Mouse (Mus musculus) liver, embryonic 14.5 days (tissue): ENCODE data around the gene Zfp536. TPM values are rescaled to one million over a fixed set of nuclear protein-coding genes. Genes with fewer than 3 reads are reported as not detected.
A peak's percentile ranks its signal among the peaks of the same experiment; 100 is the strongest.

Experiments used
- ATAC-seq: fragments of 200-750 bp; cut with Nextera tagmentation; 2 replicates; pipeline ENCODE4 v1.8.0; 2017; ENCODE audit warnings: moderate number of reproducible peaks, mild to moderate bottlenecking, moderate library complexity; ENCODE audit not compliant: insufficient read depth
- DNase-seq, 3 experiments: peaks; one replicate each; pipeline ENCODE4 v3.0.0-alpha.2; 2012 to 2013; ENCODE audit warnings: low read depth in 3 of 3, low spot score in 3 of 3
- H3K27ac ChIP-seq: fragments of 300-500 bp; sonication (generic); 2 replicates; pipeline ENCODE4 v1.5.1; 2014; ENCODE audit warnings: moderate library complexity, mild to moderate bottlenecking, control low read depth, inconsistent platforms
- H3K27me3 ChIP-seq: fragments of 300-500 bp; sonication (generic); 2 replicates; pipeline ENCODE4 v1.6.1; 2014; ENCODE audit warnings: mild to moderate bottlenecking, low read length, moderate library complexity; ENCODE audit not compliant: control insufficient read depth, insufficient read depth
- H3K36me3 ChIP-seq: fragments of 300-500 bp; sonication (generic); replicated peaks from 2 replicates; pipeline ENCODE4 v1.6.1; 2014; ENCODE audit warnings: low read depth; ENCODE audit not compliant: control insufficient read depth, insufficient read depth
- H3K4me1 ChIP-seq, 2 experiments: fragments of 200-500 bp in 1 of 2; fragments of 300-500 bp in 1 of 2; sonication (generic) in 1 of 2; replicated peaks; 2 replicates each; pipeline ENCODE4 v1.6.1; 2012 to 2014; ENCODE audit warnings: antibody characterized with exemption in 1 of 2, inconsistent platforms in 1 of 2, low read length in 1 of 2; ENCODE audit not compliant: control insufficient read depth in 2 of 2, insufficient read depth in 2 of 2
- H3K4me2 ChIP-seq: fragments of 300-500 bp; sonication (generic); 2 replicates; pipeline ENCODE4 v1.6.1; 2014; ENCODE audit warnings: low read depth, mild to moderate bottlenecking, control low read depth, moderate library complexity
- H3K4me3 ChIP-seq, 2 experiments: fragments of 200-500 bp in 1 of 2; fragments of 300-500 bp in 1 of 2; sonication (generic) in 1 of 2; 2 replicates each; pipeline ENCODE4 v1.5.1; 2012 to 2014; ENCODE audit warnings: low read depth in 2 of 2, low read length in 2 of 2, mild to moderate bottlenecking in 2 of 2, control low read depth in 1 of 2, inconsistent platforms in 1 of 2, moderate library complexity in 1 of 2; ENCODE audit not compliant: insufficient read depth in 1 of 2
- H3K9ac ChIP-seq: fragments of 300-500 bp; sonication (generic); replicated peaks from 2 replicates; pipeline ENCODE4 v1.6.1; 2014; ENCODE audit warnings: mild to moderate bottlenecking, control low read depth, moderate library complexity
- H3K9me3 ChIP-seq: fragments of 300-500 bp; sonication (generic); 2 replicates; pipeline ENCODE4 v1.6.1; 2016; ENCODE audit warnings: low read length, mixed read lengths; ENCODE audit not compliant: control insufficient read depth
- CTCF ChIP-seq: IDR thresholded peaks from 2 replicates; pipeline ENCODE4 v1.5.1; 2016; ENCODE audit warnings: antibody characterized with exemption, low read depth, control low read depth
- EP300 ChIP-seq: IDR thresholded peaks from 2 replicates; pipeline ENCODE4 v1.6.1; 2016; ENCODE audit warnings: antibody characterized with exemption, low read depth
- WGBS: fragments of 180-500 bp; shearing (Covaris S2); extraction: QIAGEN DNeasy Blood & Tissue Kit; methylation state at CpG from one replicate; pipeline ENCODE4 v1.1.7; 2014; ENCODE audit not compliant: insufficient replicate concordance; 5-methylcytosine and 5-hydroxymethylcytosine counted together
- polyA plus RNA-seq, 2 experiments: library from polyadenylated mRNA; depleted of rRNA in 1 of 2; stranded (reverse) in 1 of 2; unstranded in 1 of 2; fragments of >200 nt; fragmentation: Nextera tagmentation in 1 of 2; extraction: Ambion mirVana in 1 of 2; gene quantifications; 2 replicates each; pipeline versions ENCODE4 v1.2.1 to v1.2.3; 2012 to 2014

The Zfp536 gene
- polyA plus RNA-seq, 2 experiments, result not detected

DNA sequence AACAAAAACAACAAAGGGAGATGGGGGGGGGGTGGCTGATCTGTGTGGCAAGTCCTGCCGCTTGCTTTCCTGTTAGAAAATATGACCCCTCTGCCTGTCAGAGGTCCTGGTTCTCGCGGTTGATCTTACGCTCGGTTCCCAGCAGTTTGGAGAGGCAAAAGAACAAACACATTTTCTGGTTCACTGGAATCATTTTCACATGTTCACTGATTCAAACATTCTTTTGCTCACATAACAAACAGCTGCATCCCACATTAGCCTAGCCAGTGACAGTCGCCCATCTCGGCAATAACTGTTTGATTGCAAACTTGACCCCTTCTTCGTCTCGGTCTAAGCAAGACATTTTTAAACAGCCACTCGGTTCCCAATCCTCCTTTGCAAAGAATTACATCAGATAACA is 208.8 kb downstream of the Zfp536 start:
- Histone ChIP-seq H3K9me3 (no peaks in the 10 kb centered on the region), H3K36me3 (no peaks in the 10 kb centered on the region), H3K4me1 (no peaks in the 10 kb centered on the region), H3K9ac (no peak overlapping the region), H3K4me2 (no peak overlapping the region), H3K27ac (no peak overlapping the region), H3K4me3 (no peak overlapping the region), H3K27me3 (no peaks in the 10 kb centered on the region)
- WGBS, result 47% methylated on average over 10 of the region's 10 CpGs
- ATAC-seq (no peak), DNase-seq (no peak)
- TF ChIP-seq CTCF (no peak), EP300 (no peak)

DNA sequence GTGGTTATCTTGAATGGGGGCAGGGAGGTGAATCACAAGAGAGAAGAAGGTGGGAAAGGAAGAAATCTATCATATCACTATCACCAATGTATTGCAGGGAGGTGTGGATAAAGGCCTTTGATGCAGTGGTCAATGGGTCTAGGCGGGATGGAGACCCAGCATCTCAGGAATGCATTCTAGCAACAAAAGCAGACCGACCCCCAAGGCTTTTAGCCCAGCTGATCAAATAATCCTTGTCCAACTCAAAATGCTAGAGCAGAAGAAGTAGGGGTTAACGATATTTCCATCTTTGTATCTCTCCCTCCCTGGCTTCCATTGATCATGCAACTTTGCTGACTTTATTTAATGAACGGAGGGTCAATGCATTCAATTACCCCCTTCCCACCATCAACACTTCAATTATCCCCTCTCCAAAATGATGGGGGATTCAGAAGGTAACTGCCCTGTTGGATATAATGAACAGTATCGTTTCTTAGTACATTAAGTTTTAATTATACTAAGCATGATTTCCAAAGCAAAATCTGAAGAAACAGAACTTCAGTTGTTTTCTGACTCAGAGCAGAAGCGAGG is 209.5 kb downstream of the Zfp536 start:
- ATAC-seq (no peak), DNase-seq (no peak)
- no peak overlapping the region for H3K4me2 ChIP-seq
- H3K36me3 ChIP-seq, result no peaks in the 10 kb centered on the region
- no peak overlapping the region for H3K4me3 ChIP-seq
- H3K9ac ChIP-seq, result no peak overlapping the region
- H3K27ac ChIP-seq, result no peak overlapping the region
- 48% methylated on average over 6 of the region's 6 CpGs for WGBS
- no peaks in the 10 kb centered on the region for H3K27me3 ChIP-seq
- no peaks in the 10 kb centered on the region for H3K9me3 ChIP-seq
- no peaks in the 10 kb centered on the region for H3K4me1 ChIP-seq
- TF ChIP-seq CTCF (no peak), EP300 (no peak)

DNA sequence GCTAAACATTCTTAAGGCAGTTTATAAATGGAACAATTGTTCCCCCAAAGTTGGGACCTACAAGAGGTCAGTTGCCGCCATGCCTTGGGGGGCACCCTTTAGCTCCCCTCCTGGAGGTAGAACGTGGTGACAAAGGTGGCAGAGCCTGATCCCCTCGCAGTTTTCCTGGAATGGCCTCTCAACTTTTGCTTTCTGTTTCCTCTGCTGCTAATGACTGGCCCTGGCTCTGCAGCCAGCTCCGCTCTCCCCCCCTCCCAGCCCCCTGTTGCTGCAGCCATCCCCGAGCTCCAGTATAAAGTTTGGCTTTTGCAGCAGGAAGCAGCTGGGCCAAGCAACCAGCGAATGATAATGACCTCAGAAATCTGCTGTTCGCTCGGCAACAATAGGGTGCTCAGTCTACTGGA is 210.3 kb downstream of the Zfp536 start:
- Histone ChIP-seq H3K4me2 (peak overlapping the region; percentile 13; the same call in 1 of the 2 replicates), H3K36me3 (no peaks in the 10 kb centered on the region), H3K4me1 (no peaks in the 10 kb centered on the region), H3K9me3 (no peaks in the 10 kb centered on the region), H3K27me3 (no peaks in the 10 kb centered on the region), H3K4me3 (peak overlapping the region in 1 of 2 experiments; percentile 13; a peak in 1 of 4 replicates), H3K27ac (no peak overlapping the region), H3K9ac (no peak overlapping the region)
- no peak for ATAC-seq
- WGBS, result 6% methylated on average over 8 of the region's 8 CpGs
- no peak for TF ChIP-seq EP300
- TF ChIP-seq CTCF, result no peak
- no peak for DNase-seq

DNA sequence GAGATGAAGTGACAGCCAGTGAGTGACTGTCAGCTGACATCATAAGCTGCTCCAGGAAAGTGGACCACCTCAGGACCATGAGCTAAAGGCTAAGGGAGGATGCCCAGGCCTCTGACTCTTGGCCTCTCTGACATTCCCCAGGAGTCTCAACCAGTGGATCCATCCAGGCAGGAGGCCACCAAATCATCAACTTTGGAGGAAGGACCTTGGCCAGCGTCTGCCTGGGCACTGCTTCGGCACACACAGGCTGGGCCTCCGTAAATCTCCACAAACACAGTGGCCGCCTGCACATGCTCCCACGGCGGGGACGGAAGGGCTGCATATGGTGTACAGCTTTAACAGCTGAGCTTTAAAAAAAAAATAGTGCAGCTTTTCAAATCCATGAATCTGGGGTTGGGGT is 210.9 kb downstream of the Zfp536 start:
- H3K27me3 ChIP-seq, result no peaks in the 10 kb centered on the region
- no peaks in the 10 kb centered on the region for H3K36me3 ChIP-seq
- no peak overlapping the region for H3K27ac ChIP-seq
- ATAC-seq (no peak), DNase-seq (no peak)
- H3K4me1 ChIP-seq, result no peaks in the 10 kb centered on the region
- H3K4me3 ChIP-seq, result no peak overlapping the region
- no peak for TF ChIP-seq EP300
- no peak for TF ChIP-seq CTCF
- H3K4me2 ChIP-seq, result no peak overlapping the region
- WGBS, result 66% methylated on average over 7 of the region's 7 CpGs
- H3K9ac ChIP-seq, result no peak overlapping the region
- no peaks in the 10 kb centered on the region for H3K9me3 ChIP-seq

DNA sequence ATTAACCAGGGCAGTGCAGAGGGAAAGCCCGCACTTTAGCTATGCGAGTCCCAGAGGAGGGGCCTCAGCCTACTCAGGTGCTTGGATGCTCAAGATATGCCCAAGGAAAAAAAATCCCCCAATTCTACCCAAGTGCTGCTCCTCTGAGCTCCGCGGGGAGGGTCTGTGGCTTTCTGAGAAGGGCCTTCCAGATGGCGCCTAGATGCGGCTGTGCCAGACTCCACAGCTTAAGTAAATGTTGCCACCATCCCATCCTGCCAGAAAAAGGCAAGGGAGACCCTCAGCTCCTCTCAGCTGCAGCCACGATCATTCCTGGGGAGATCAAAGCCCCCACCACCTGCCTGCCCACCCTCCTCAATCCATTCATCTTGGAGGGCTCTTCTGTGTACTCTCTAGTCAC is 212.9 kb downstream of the Zfp536 start:
- 62% methylated on average over 7 of the region's 7 CpGs for WGBS
- H3K27me3 ChIP-seq, result no peaks in the 10 kb centered on the region
- no peak for TF ChIP-seq EP300
- no peak for TF ChIP-seq CTCF
- H3K36me3 ChIP-seq, result no peaks in the 10 kb centered on the region
- H3K9ac ChIP-seq, result no peak overlapping the region
- no peak for ATAC-seq
- H3K27ac ChIP-seq, result no peak overlapping the region
- DNase-seq, result no peak
- H3K9me3 ChIP-seq, result no peaks in the 10 kb centered on the region
- no peaks in the 10 kb centered on the region for H3K4me1 ChIP-seq
- no peak overlapping the region for H3K4me3 ChIP-seq
- H3K4me2 ChIP-seq, result no peak overlapping the region
